Mouse (Mus musculus): Measurements from ENCODE around the gene Pkmyt1. TPM values are rescaled to one million over a fixed set of nuclear protein-coding genes. Genes with fewer than 3 reads are reported as not detected.

Pkmyt1 gene
- polyA plus RNA-seq (2015; fragmentation: Nextera tagmentation; extraction: Ambion mirVana), result 22.6 and 23.1 TPM in 2 replicates

DNA sequence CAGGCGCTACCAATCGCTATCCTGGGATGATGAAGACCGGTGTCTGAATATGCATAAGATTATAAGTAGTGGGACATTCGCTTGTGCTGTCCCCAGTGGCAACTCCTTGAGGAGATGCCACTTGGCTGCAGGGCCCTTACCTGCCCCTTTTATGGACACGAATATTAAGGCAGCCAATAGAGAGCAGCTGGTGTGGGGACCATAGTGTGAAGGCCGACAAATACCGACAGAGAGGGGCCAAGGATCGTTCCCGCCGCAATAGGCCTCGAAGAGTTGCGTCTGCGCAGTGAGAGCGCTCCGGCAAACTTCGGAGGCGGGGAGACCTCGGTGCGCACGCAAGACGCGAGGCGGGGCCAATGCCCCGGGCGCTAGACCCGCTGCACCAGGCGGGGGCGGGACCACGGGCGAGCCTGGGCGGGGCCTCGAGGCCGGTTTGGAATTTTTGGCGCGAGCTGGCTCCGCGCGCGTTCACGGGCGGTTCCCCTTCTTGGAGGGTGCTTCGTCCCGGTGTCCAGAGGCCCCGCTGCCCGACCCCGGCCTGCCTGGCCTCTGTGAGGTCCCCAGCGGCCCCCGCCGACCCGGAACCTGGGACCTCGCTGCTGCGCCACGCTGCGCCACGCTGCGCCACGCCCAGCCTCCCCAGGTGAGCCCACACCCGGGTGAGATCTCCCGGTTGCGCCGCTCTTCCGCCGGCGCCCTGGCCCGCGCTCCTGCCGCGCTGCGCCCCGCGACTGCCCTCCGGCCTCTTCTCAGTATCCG is at the start of gene Pkmyt1:
Pkmyt1 (plus strand) TSS at position 338 of the 759 bp plus-strand sequence.
- no peaks in the 10 kb centered on the region for H3K27me3 ChIP-seq (replicated peaks)
- H3K4me1 ChIP-seq, result peaks cover 10% of the 10 kb centered on the region
- H3K4me3 ChIP-seq, result peak within 1 kb of the TSS; percentile 56
- no peaks in the 10 kb centered on the region for H3K36me3 ChIP-seq (replicated peaks)
- H3K9me3 ChIP-seq, result no peaks in the 10 kb centered on the region
- ATAC-seq (replicated peaks), result peak; percentile 96
- H3K27ac ChIP-seq, result peak within 1 kb of the TSS; percentile 71
- peak within 1 kb of the TSS; percentile 69 for H3K4me2 ChIP-seq
- WGBS, result under 1% methylated on average over 68 of the region's 73 CpGs
- H3K9ac ChIP-seq, result peak within 1 kb of the TSS; percentile 53

DNA sequence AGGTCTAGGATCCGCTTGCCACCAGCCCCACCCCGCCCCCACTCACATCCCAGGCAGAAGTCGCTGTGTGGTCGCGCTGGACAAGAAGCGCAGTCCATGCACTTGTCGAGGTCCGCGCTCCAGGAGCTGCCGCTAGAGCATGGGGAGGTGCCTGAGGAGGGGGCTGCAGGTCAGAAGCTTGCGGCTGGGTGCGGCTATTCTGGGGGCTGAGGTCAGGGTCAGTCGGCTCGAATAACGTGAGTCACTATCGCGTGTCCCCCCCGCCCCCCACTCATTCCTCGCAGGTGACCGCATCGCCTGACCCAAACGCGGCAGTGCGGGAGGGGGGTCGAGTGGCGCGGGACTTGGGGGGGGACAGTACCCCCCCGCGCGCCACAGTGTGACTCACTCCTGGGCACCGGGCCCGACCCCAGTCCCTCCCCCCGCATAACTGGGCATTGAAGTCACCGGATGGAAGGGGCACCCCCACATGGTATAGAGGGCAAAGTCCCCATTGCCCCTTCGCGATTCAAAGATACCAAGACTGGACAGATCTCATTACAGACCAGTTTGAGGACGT is 49.6 kb upstream of the Pkmyt1 start:
- no peaks in the 10 kb centered on the region for H3K36me3 ChIP-seq (replicated peaks)
- no peaks in the 10 kb centered on the region for H3K9me3 ChIP-seq
- ATAC-seq (replicated peaks), result no peak
- peaks cover 65% of the 10 kb centered on the region for H3K27me3 ChIP-seq (replicated peaks)
- H3K4me1 ChIP-seq, result peaks cover 46% of the 10 kb centered on the region
- H3K9ac ChIP-seq, result peak overlapping the region; percentile 31
- H3K4me3 ChIP-seq, result peak overlapping the region; percentile 45
- under 1% methylated on average over 36 of the region's 37 CpGs for WGBS
- H3K27ac ChIP-seq, result no peak overlapping the region
- H3K4me2 ChIP-seq, result peak overlapping the region; percentile 88

DNA sequence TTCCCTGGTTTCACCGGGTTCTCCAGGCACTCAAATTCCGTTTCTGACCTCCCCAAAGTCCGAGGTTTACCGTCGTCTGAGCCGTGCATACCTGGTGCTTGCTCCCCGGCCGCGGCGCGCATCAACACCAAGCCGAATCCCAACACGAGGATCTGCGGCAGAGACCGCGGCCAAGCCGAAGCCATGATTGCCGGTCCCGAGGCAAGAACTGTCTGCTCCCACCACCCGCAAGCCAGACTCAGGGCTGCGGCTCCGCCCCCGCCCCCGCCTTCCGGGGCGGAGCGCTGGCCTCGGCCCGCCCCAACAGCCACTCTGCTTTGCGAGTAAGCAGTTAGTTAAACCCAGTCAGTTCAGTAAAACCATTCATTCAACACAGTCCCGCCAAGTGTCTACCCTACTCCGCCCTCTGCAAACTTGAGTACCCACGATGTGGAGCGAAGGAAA is 48.9 kb upstream of the Pkmyt1 start, which contains the start of gene Tnfrsf12a:
Tnfrsf12a (minus strand) TSS at position 233 of the 444 bp plus-strand sequence.
- H3K9ac ChIP-seq, result peak within 1 kb of the TSS; percentile 31
- WGBS, result under 1% methylated on average over 34 of the region's 34 CpGs
- H3K36me3 ChIP-seq (replicated peaks), result no peaks in the 10 kb centered on the region
- H3K9me3 ChIP-seq, result no peaks in the 10 kb centered on the region
- no peak within 1 kb of the TSS for H3K27ac ChIP-seq
- peak within 1 kb of the TSS; percentile 88 for H3K4me2 ChIP-seq
- peaks cover 46% of the 10 kb centered on the region for H3K4me1 ChIP-seq
- H3K4me3 ChIP-seq, result peak within 1 kb of the TSS; percentile 45
- peak; percentile 7; the same call in 1 of the 2 replicates for ATAC-seq (replicated peaks)
- H3K27me3 ChIP-seq (replicated peaks), result peaks cover 72% of the 10 kb centered on the region

DNA sequence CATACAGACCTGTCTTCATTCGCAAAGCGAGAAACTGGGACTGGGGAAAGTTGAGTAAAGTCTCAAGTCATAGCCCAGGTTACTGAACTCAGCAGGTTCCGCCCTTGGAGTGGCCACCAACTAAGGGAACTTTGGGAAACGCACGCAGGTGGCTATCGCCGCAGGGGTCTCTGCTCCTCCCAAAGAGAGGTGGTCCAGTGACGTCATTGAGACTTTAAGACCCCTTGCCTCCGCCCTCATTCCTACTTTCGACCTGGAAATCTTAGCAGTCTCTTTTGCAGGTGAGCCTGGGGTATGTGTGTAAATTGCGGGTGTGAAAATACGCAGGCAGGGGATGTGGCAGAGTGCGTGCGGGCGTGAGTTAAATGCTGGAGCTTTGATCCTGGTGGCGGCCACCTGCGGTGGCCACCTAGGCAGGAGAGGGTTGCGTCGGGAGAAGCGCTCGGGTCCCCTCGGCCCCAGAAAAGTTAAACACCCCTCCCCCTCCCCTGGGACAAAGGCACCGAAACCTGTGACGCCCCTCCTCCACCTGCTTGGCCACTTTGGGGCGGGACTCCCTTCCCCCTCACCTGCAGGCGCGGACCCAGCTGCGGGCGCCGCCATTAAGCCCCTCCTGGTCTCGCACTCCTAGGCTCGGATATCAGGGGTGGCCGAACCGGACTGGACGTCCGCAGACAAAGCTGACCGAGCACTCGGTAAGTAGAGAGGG is 46.9 kb upstream of the Pkmyt1 start, which contains the start of gene Cldn6:
Cldn6 (plus strand) TSS at position 123 of the 709 bp plus-strand sequence.
- Histone ChIP-seq H3K36me3 (replicated peaks) (no peaks in the 10 kb centered on the region), H3K27me3 (replicated peaks) (peaks cover 92% of the 10 kb centered on the region), H3K4me1 (peaks cover 37% of the 10 kb centered on the region), H3K4me2 (peak within 1 kb of the TSS; percentile 28), H3K9ac (no peak within 1 kb of the TSS), H3K4me3 (0 out of 2 replicates have a peak within 1 kb of the TSS, but pooled peaks have one; percentile 7), H3K9me3 (no peaks in the 10 kb centered on the region), H3K27ac (no peak within 1 kb of the TSS)
- WGBS, result 2% methylated on average over 38 of the region's 38 CpGs
- ATAC-seq (replicated peaks), result no peak

DNA sequence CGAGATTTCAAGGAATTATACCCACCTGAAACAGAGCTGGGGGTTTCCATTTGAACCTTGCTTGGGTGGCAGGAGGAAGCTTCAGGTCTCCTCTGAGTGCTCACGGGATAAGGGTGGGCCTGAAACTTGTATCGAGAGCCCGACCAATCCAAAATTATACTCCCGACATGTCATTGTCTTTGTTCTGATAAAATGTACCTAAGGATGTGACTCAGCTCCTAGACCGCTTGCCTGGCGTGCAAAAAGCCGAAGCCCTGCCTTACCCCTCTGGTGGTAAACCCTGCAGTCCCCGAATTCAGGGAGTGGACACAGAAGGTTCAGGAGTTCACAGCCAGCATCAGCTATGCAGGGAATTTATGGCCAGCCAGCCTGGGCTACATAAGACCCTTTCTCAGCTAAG is 45.8 kb upstream of the Pkmyt1 start:
- Histone ChIP-seq H3K9me3 (no peaks in the 10 kb centered on the region), H3K36me3 (replicated peaks) (no peaks in the 10 kb centered on the region), H3K4me2 (no peak overlapping the region), H3K27me3 (replicated peaks) (peaks cover 83% of the 10 kb centered on the region), H3K4me1 (peaks cover 28% of the 10 kb centered on the region), H3K4me3 (no peak overlapping the region), H3K9ac (no peak overlapping the region), H3K27ac (no peak overlapping the region)
- ATAC-seq (replicated peaks), result no peak
- 81% methylated on average over 9 of the region's 9 CpGs for WGBS

DNA sequence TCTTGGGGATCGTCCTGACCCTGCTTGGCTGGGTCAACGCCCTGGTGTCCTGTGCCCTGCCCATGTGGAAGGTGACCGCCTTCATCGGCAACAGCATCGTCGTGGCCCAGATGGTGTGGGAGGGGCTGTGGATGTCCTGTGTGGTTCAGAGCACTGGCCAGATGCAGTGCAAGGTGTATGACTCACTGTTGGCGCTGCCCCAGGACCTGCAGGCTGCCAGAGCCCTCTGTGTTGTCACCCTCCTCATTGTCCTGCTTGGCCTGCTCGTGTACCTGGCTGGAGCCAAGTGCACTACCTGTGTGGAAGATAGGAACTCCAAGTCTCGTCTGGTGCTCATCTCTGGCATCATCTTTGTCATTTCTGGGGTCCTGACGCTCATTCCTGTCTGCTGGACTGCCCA is 45.0 kb upstream of the Pkmyt1 start:
- ATAC-seq (replicated peaks), result no peak
- no peak overlapping the region for H3K9ac ChIP-seq
- H3K4me2 ChIP-seq, result no peak overlapping the region
- no peak overlapping the region for H3K4me3 ChIP-seq
- no peak overlapping the region for H3K27ac ChIP-seq
- peaks cover 76% of the 10 kb centered on the region for H3K27me3 ChIP-seq (replicated peaks)
- WGBS, result 78% methylated on average over 10 of the region's 10 CpGs
- H3K36me3 ChIP-seq (replicated peaks), result no peaks in the 10 kb centered on the region
- H3K4me1 ChIP-seq, result peaks cover 23% of the 10 kb centered on the region
- H3K9me3 ChIP-seq, result no peaks in the 10 kb centered on the region

DNA sequence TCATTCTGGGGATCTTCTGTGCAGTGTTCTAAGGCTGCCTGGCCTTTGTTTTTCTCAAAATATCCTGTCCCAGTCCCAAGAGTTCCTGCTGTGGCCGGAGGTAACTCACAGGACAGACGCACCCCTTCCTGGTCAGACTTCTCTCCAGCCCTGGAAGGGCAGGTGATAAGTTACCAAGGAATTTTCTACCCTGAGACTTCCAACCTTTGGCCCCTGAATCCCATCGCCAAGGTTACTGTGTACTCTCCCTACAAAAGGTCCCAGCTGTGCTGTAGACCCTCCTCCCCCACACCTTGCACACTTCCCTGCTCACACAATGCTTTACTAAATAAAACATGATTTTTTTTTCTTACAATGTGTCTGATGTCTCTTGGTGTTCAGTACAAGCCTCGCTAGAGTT is 44.0 kb upstream of the Pkmyt1 start:
- no peak overlapping the region for H3K9ac ChIP-seq
- H3K36me3 ChIP-seq (replicated peaks), result no peaks in the 10 kb centered on the region
- no peak overlapping the region for H3K4me2 ChIP-seq
- 68% methylated on average over 4 of the region's 4 CpGs for WGBS
- no peak for ATAC-seq (replicated peaks)
- peaks cover 69% of the 10 kb centered on the region for H3K27me3 ChIP-seq (replicated peaks)
- peaks cover 13% of the 10 kb centered on the region for H3K4me1 ChIP-seq
- no peak overlapping the region for H3K27ac ChIP-seq
- H3K9me3 ChIP-seq, result no peaks in the 10 kb centered on the region
- H3K4me3 ChIP-seq, result no peak overlapping the region

DNA sequence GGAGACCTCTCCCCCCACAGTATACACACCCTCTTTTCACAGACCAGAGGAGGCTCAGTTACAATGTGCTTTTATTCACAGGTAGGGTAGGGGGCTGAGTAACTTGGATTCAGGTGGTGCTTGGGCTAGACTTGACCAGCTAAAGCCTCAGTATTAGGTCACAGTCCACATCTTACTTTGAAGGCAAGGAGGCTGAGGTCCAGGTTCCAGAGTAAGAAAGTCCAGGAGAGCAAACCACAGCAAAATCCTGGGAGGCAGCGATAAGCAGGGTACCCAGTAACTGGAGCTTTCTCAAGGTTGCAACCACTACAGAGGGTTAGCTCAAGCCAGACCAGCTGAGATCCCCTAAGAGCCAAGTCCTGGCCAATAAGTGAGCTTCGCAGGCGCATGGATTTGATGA is 43.6 kb upstream of the Pkmyt1 start:
- no peak overlapping the region for H3K9ac ChIP-seq
- no peak for ATAC-seq (replicated peaks)
- WGBS, result 73% methylated on average over 3 of the region's 3 CpGs
- H3K36me3 ChIP-seq (replicated peaks), result no peaks in the 10 kb centered on the region
- H3K27me3 ChIP-seq (replicated peaks), result peaks cover 67% of the 10 kb centered on the region
- no peak overlapping the region for H3K27ac ChIP-seq
- H3K4me2 ChIP-seq, result no peak overlapping the region
- no peak overlapping the region for H3K4me3 ChIP-seq
- no peaks in the 10 kb centered on the region for H3K9me3 ChIP-seq
- peaks cover 9% of the 10 kb centered on the region for H3K4me1 ChIP-seq

DNA sequence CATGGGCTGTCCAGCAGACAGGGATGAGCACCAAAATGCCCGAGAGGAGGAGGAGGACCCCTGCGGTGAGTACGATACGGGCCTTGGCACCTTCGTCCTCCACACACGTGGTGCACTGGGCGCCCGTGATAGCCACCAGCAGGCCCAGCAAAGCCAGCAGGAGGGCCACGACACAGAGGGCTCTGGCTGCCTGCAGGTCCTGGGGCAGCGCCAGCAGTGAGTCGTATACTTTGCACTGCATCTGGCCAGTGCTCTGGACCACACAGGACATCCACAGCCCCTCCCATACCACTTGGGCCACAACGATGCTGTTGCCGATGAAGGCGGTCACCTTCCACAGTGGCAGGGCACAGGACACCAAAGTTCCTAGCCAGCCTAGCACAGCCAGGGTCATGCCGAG is 42.9 kb upstream of the Pkmyt1 start:
- Histone ChIP-seq H3K4me3 (no peak overlapping the region), H3K9me3 (no peaks in the 10 kb centered on the region), H3K27me3 (replicated peaks) (peaks cover 60% of the 10 kb centered on the region), H3K4me2 (no peak overlapping the region), H3K9ac (no peak overlapping the region), H3K36me3 (replicated peaks) (no peaks in the 10 kb centered on the region), H3K27ac (no peak overlapping the region), H3K4me1 (peaks cover 6% of the 10 kb centered on the region)
- no peak for ATAC-seq (replicated peaks)
- 28% methylated on average over 15 of the region's 15 CpGs for WGBS

DNA sequence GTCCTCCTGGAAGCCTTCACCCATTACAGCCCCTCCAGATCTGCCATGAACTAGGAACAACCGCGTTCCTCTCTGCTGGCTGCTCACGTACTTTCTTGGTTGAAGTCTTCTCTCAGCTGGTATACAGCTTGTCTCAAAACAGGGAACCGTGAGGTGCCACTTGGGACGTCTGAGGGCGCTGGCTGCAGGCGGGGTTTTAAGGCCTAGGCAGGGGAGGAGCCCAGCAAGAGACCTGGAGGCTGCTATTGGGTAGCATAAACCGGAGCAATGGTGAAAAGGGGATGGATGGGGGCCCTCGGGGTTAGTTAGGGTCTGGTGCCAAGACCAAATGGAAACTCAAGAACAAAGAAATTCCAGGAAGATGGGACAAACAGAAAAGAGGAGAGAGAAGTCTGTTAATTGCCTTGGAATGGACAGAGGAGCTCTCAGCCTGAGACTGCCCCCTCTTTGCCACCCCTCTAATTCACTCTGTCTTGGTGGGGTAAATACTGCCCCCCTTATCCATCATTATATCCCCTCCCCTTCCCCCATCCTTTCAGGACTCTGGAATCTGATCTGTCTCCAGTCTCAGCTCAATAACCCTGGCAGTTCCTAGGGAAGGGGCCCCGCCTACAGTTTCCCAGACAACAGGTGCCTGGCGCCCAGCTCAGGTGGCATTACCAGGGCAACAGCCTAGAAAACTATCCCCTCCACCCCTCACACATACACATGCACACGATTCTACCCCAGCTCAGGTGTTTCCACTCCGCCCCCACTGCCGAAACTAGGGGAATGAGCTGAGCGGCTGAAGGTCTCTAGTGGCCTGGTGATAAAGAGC is 42.1 kb upstream of the Pkmyt1 start, which contains the start of gene Cldn9:
Cldn9 (minus strand) TSS at position 171 of the 817 bp plus-strand sequence.
- Histone ChIP-seq H3K36me3 (replicated peaks) (no peaks in the 10 kb centered on the region), H3K9me3 (no peaks in the 10 kb centered on the region), H3K27ac (no peak within 1 kb of the TSS), H3K4me3 (no peak within 1 kb of the TSS), H3K9ac (no peak within 1 kb of the TSS), H3K4me1 (peaks cover 6% of the 10 kb centered on the region), H3K4me2 (no peak within 1 kb of the TSS), H3K27me3 (replicated peaks) (peaks cover 52% of the 10 kb centered on the region)
- 14% methylated on average over 15 of the region's 15 CpGs for WGBS
- no peak for ATAC-seq (replicated peaks)

DNA sequence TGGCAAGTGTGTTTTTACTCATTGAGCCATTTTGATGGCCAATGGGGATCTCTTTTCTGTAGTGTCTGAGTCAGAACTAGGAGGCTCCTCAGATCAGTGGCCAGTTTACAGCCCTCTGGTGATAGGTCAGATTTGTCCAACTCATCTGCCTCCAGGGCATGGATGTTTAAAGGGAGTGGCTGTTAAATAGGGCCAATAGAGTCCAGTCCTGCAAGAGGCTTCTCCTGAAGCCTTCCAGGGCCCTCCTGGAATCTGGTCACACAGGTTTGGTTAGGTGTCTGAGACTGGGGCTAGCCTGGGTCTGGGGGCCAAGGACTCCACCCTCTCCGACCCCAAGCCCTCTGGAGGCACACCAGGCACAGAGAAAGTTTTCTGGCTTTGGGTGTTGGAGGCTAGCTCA is 31.6 kb upstream of the Pkmyt1 start:
- no peaks in the 10 kb centered on the region for H3K9me3 ChIP-seq
- H3K9ac ChIP-seq, result no peak overlapping the region
- H3K4me1 ChIP-seq, result peaks cover 6% of the 10 kb centered on the region; the same call in 1 of the 2 replicates
- H3K27me3 ChIP-seq (replicated peaks), result peaks cover 21% of the 10 kb centered on the region
- H3K4me3 ChIP-seq, result no peak overlapping the region
- no peak for ATAC-seq (replicated peaks)
- H3K4me2 ChIP-seq, result no peak overlapping the region
- WGBS, result 64% methylated on average over 1 of the region's 1 CpGs
- no peak overlapping the region for H3K27ac ChIP-seq
- no peaks in the 10 kb centered on the region for H3K36me3 ChIP-seq (replicated peaks)
